Mouse (Mus musculus): ENCODE data around the gene Nsd1. TPM values are rescaled to one million over a fixed set of nuclear protein-coding genes. Genes with fewer than 3 reads are reported as not detected.
"Not testable (repeated sequence)": the region's sequence is repeated elsewhere in the genome, so short reads cannot be mapped to it uniquely, and the experiment has no call there.

Gene Nsd1
- polyA plus RNA-seq, 1 experiment = 17.6 TPM

DNA sequence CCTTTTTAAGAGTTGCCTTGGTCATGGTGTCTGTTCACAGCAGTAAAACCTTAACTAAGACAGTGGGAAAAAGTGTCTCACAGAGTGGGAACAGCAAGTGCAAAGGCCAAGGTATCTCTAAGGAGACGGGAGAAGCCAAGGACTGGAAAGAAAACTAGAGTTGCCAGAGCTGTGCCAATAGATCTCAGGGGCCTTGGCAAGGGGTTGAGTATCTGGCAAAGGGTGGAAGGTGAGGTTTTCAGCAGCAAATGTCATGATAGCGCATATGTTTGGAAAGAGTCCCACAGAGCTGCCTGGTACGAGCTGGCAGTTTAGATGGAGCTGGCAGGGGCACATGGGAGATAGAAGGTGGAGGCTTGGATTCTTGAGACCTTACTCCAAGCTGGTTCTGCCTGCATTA lies 30.0 kb upstream of the Nsd1 start:
- Histone ChIP-seq H3K36me3 (ENCODE audit: control insufficient read depth, insufficient read depth, low read length) (no peaks in the 10 kb centered on the region), H3K4me1 (ENCODE audit: control insufficient read depth, insufficient read depth, low read length) (no peaks in the 10 kb centered on the region), H3K27me3 (replicated peaks; ENCODE audit: control insufficient read depth, insufficient read depth, low read length) (no peaks in the 10 kb centered on the region), H3K4me3 (ENCODE audit: insufficient read depth, low read depth, low read length) (no peak overlapping the region), H3K27ac (ENCODE audit: insufficient read depth, low read depth, low read length) (no peak overlapping the region)
- DNase-seq = peak; percentile 57
- WGBS = 80% methylated on average over 3 of the region's 3 CpGs
- TF ChIP-seq POLR2A (IDR thresholded peaks at IDR 0.05; ENCODE audit: low read depth, low read length) = no peak
- TF ChIP-seq CTCF (conservative IDR thresholded peaks at IDR 0.05; ENCODE audit: insufficient read depth, insufficient read length, low read depth, low read length) = no peak

DNA sequence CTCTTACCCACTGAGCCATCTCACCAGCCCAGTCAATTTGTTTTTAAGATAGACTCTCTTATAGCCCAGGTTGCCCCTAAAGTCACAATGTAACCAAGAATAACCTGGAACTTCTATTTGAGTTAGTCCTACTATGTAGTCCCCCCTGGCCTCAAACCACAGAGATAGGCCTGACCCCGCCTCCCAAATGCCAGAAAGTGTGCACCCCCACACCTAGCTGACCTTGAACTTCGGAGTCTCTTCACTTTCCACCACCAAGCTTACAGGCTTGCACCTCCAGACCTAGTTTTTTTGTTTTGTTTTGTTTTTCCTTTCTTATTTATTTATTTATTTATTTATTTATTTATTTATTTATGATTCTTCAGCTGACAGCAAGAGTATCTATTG lies 27.8 kb upstream of the Nsd1 start:
- Histone ChIP-seq H3K36me3 (ENCODE audit: control insufficient read depth, insufficient read depth, low read length) (no peaks in the 10 kb centered on the region), H3K27me3 (replicated peaks; ENCODE audit: control insufficient read depth, insufficient read depth, low read length) (no peaks in the 10 kb centered on the region), H3K4me1 (ENCODE audit: control insufficient read depth, insufficient read depth, low read length) (no peaks in the 10 kb centered on the region), H3K27ac (ENCODE audit: insufficient read depth, low read depth, low read length) (peak overlapping the region; percentile 81), H3K4me3 (ENCODE audit: insufficient read depth, low read depth, low read length) (peak overlapping the region; percentile 53)
- no peak for DNase-seq
- 75% methylated on average over 2 of the region's 2 CpGs for WGBS
- TF ChIP-seq CTCF (conservative IDR thresholded peaks at IDR 0.05; ENCODE audit: insufficient read depth, insufficient read length, low read depth, low read length) = no peak
- no peak for TF ChIP-seq POLR2A (IDR thresholded peaks at IDR 0.05; ENCODE audit: low read depth, low read length)

DNA sequence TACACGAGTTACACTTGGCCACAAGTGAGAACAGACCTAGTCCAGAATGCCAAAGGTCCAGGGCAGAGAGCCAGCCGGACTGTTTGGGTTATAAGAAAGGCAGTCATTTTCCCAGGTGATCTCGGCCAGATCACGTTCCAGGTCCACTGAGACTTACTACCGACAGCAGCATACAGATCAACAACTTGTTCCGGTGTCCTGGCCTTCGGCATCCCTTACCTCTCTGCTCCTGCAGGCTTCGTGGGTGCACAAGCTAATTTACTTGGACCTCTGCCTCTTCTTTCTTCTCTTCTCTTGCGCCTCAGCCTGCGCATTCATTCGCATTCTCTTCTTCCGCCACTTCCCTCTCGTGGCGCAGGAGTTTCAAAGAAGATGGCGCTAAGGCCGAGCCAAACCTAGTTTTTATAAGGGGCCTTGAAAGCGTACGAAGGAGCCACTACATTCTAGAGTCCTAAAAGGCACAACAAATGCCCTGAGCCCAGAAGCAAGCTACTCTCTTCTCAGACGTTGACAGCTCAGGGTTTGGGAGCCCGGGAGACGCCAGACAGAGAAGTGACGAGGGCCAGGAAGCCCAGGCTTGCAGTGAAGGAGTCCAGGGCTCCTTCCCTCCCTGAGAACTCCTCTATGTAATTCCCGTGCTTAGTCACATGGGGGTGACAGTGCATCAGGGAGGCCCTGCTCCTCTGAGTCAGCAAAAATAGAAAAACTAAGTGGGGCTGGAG lies 27.2 kb upstream of the Nsd1 start:
- Histone ChIP-seq H3K4me1 (ENCODE audit: control insufficient read depth, insufficient read depth, low read length) (no peaks in the 10 kb centered on the region), H3K4me3 (ENCODE audit: insufficient read depth, low read depth, low read length) (peak overlapping the region; percentile 53), H3K36me3 (ENCODE audit: control insufficient read depth, insufficient read depth, low read length) (no peaks in the 10 kb centered on the region), H3K27ac (ENCODE audit: insufficient read depth, low read depth, low read length) (peak overlapping the region; percentile 81), H3K27me3 (replicated peaks; ENCODE audit: control insufficient read depth, insufficient read depth, low read length) (no peaks in the 10 kb centered on the region)
- TF ChIP-seq POLR2A (IDR thresholded peaks at IDR 0.05; ENCODE audit: low read depth, low read length) = no peak
- peak; percentile 94 for TF ChIP-seq CTCF (conservative IDR thresholded peaks at IDR 0.05; ENCODE audit: insufficient read depth, insufficient read length, low read depth, low read length)
- 2% methylated on average over 23 of the region's 23 CpGs for WGBS
- peak; percentile 91 for DNase-seq

DNA sequence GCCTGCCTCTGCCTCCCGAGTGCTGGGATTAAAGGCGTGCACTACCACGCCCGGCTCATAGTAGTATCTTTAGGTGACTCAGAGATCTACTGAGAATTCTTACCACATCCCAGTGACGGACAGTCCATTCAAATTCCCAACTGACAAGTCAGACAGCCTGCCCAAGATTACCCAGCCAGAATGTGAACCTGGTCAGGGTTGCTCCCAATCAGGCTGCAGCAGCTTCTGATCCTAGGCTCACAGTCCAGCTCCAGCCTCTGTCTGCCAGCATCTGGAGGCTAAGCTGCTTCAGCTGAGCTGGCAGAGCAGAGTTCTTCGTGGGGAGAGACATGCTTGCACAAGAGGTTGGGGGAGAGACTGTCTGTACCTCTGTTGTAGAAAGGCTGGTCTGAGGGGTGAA lies 26.2 kb upstream of the Nsd1 start:
- 79% methylated on average over 6 of the region's 6 CpGs for WGBS

DNA sequence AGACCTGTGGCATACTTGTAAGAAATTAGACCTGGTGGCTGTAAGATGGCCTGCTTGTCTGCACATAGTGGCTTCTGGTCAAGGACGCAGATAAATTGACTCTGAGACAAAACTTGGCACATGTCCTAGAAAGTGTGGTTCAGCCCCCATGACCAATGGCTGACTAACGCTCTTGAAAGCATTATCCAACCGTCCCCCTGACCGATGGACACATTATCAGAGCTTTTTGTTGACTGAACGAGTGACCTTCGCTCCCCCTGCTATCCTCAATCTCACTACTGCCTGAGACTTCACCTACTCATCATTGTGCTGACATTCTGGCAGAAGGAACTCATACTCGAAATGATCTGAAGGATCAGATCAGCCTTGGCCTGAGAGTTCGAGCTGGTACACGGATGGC lies 22.5 kb upstream of the Nsd1 start:
- H3K4me3 ChIP-seq (ENCODE audit: insufficient read depth, low read depth, low read length); DNase-seq; H3K27ac ChIP-seq (ENCODE audit: insufficient read depth, low read depth, low read length); H3K27me3 ChIP-seq (replicated peaks; ENCODE audit: control insufficient read depth, insufficient read depth, low read length); H3K4me1 ChIP-seq (ENCODE audit: control insufficient read depth, insufficient read depth, low read length); H3K36me3 ChIP-seq (ENCODE audit: control insufficient read depth, insufficient read depth, low read length): not testable (repeated sequence)
- WGBS = 40% methylated on average over 6 of the region's 9 CpGs

More for the DNA sequence above, 26.2 kb upstream of the Nsd1 start:
- Histone ChIP-seq H3K4me1 (ENCODE audit: control insufficient read depth, insufficient read depth, low read length) (no peaks in the 10 kb centered on the region), H3K36me3 (ENCODE audit: control insufficient read depth, insufficient read depth, low read length) (no peaks in the 10 kb centered on the region), H3K27me3 (replicated peaks; ENCODE audit: control insufficient read depth, insufficient read depth, low read length) (no peaks in the 10 kb centered on the region), H3K4me3 (ENCODE audit: insufficient read depth, low read depth, low read length) (no peak overlapping the region), H3K27ac (ENCODE audit: insufficient read depth, low read depth, low read length) (no peak overlapping the region)
- TF ChIP-seq CTCF (conservative IDR thresholded peaks at IDR 0.05; ENCODE audit: insufficient read depth, insufficient read length, low read depth, low read length) = no peak
- no peak for TF ChIP-seq POLR2A (IDR thresholded peaks at IDR 0.05; ENCODE audit: low read depth, low read length)
- peak; percentile 27 for DNase-seq

DNA sequence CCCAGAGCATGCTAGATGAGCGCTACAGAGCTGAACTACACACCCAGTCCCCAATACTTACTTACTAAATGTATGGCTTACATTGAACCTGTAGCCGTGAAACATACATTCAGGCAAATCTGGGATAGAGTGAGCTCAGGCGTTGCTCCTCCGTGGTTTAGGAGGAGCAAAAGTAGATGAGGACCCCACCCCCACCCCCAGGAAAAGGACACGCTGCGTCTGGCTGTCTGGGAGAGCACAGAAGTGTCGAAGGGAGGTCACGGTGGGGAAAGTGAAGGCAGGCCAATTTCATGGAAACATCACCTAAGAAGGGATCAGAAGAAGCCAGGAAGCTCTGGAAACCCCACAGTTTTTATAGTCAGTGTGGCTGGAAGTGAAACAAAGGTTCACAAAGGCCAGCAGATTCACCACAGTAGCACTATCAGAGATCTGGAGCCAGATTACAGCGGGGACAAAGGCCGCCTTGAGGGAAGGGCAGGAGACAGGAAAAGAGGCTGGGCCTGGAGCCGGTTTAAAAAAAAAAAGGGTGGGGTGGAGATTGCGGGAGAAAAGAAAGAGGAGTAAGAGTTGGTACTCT lies 20.0 kb upstream of the Nsd1 start:
- Histone ChIP-seq H3K27ac (ENCODE audit: insufficient read depth, low read depth, low read length) (peak overlapping the region; percentile 65), H3K27me3 (replicated peaks; ENCODE audit: control insufficient read depth, insufficient read depth, low read length) (no peaks in the 10 kb centered on the region), H3K4me3 (ENCODE audit: insufficient read depth, low read depth, low read length) (peak overlapping the region; percentile 49), H3K36me3 (ENCODE audit: control insufficient read depth, insufficient read depth, low read length) (no peaks in the 10 kb centered on the region), H3K4me1 (ENCODE audit: control insufficient read depth, insufficient read depth, low read length) (peaks cover 4% of the 10 kb centered on the region; the same call in 1 of the 2 replicates)
- WGBS = 11% methylated on average over 12 of the region's 12 CpGs
- no peak for DNase-seq
- TF ChIP-seq POLR2A (IDR thresholded peaks at IDR 0.05; ENCODE audit: low read depth, low read length) = no peak
- no peak for TF ChIP-seq CTCF (conservative IDR thresholded peaks at IDR 0.05; ENCODE audit: insufficient read depth, insufficient read length, low read depth, low read length)

DNA sequence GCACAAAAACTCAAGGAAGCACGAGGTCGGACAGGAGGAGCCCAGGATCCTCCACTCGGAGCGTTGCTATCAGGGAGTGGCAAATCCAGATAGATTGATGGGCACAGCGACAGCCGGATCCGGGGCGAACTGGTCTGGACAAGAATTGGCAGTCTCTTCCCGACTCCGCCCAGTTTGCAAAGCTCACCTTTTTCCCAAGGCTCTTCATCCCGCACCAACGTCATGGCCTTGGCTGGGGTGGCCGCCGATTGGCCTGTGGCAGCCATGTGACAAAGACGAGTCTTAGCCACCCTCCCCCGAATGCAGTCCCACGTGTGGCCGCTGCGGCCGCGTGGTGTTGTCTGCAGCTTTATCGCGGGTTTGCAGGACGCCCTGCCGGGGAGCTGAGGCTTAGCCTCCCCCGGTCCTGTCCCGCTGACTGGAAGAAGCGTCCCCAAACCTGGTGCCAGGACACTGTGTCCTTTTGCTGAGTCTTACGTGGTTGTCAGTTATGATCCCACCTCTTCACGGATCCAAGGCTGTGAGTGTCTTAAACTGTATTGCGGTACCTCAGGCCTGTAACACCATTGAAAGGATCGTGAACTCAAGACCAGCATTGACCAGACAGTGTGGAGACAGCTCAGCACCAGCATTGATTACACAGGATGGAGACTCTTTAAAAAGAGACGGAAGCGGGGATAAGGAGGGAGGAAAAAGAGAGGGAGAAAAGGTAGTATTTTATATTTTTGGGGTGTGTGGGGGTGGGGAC lies 19.3 kb upstream of the Nsd1 start:
- Histone ChIP-seq H3K27me3 (replicated peaks; ENCODE audit: control insufficient read depth, insufficient read depth, low read length) (no peaks in the 10 kb centered on the region), H3K36me3 (ENCODE audit: control insufficient read depth, insufficient read depth, low read length) (no peaks in the 10 kb centered on the region), H3K27ac (ENCODE audit: insufficient read depth, low read depth, low read length) (peak overlapping the region; percentile 65), H3K4me1 (ENCODE audit: control insufficient read depth, insufficient read depth, low read length) (peaks cover 4% of the 10 kb centered on the region; the same call in 1 of the 2 replicates), H3K4me3 (ENCODE audit: insufficient read depth, low read depth, low read length) (peak overlapping the region; percentile 49)
- WGBS = 4% methylated on average over 34 of the region's 34 CpGs
- TF ChIP-seq POLR2A (IDR thresholded peaks at IDR 0.05; ENCODE audit: low read depth, low read length) = peak; percentile 21
- peak; percentile 65 for TF ChIP-seq CTCF (conservative IDR thresholded peaks at IDR 0.05; ENCODE audit: insufficient read depth, insufficient read length, low read depth, low read length)
- DNase-seq = peak; percentile 99
